Mouse (Mus musculus): ENCODE results near the gene Fyb. TPM values are rescaled to one million over a fixed set of nuclear protein-coding genes. Genes with fewer than 3 reads are reported as not detected.

The Fyb gene
- 10 to 100 TPM in 1 of 2 experiments, 1 to 10 TPM in 1; 9.3 to 13.6 TPM for total RNA-seq (2021)
- long read RNA-seq, experiment 1, partial matches to known transcripts: 0 of 2 reads
- long read RNA-seq, experiment 1, other reads (novel, unspliced or antisense): 2 of 2 reads
- long read RNA-seq, experiment 2, partial matches to known transcripts: 2 of 5 reads
- long read RNA-seq, experiment 2, other reads (novel, unspliced or antisense): 3 of 5 reads

DNA sequence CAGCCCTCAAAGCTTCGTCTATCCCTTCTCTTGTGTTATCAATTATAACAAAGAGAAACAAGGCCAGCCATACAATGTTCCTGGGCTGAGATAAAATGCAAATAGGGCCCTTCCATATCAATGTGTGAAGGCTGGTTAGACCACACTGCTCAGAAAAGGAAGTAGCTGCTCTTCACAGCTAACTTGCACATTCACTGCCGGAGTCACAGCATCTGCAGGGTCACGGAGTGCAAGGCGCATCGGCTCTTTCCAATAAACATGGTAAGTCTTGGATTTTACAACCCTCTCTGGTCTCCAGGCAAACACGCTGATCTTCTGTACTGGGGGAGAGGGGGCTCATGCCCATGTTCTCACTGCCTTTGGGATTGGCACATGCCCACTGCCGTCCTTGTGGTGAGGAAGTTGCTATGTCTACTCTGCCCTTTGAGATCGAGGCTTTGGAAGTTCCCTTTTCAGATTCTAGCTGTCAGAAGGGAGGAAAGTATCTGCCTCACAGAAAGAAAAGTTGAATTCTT, at the start of gene Fyb:
Fyb (plus strand) TSS at position 201 of the 515 bp plus-strand sequence.
- DNase-seq (ENCODE audit: low spot score in 2 of 2): no peak

DNA sequence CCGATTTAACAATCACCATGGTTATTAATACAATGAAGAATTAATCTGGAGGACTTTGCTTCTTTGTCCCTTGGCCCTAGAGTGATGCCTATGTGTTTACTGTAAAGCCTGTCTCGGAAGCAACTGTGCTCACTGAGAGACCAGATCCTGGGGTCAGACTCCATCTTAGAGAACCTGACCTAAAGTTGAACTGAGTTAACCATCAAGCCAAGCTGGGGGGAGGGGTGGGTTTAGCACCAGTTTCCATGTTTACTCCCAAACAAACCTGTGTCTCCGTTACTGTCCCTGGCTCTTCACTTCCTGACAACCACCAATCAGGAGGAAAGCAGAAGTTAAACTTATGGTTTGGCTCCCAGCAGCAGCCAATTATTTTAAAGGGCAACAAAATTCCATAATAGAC, 39.1 kb upstream of the Fyb start:
- DNase-seq (ENCODE audit: low spot score in 2 of 2): no peak

DNA sequence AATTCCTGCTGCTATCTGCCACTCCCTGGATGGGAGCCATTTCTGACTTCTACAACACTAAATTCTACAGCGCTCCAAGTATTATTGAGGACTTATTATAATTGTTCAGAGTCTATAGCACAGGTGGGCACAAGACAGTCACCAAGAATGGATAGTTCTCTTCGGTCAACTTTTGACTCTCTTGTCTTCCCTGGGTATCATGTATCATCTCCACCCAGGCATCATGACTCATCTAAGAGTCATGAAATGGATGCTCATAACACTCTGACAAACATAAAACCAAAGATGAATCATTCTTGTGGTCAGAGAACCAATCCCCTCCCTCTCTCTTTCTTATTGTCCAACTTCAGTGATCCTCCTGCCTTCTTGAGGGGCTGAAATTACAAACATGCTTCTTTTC, 30.3 kb upstream of the Fyb start:
- no peak for DNase-seq (ENCODE audit: low spot score in 2 of 2)

DNA sequence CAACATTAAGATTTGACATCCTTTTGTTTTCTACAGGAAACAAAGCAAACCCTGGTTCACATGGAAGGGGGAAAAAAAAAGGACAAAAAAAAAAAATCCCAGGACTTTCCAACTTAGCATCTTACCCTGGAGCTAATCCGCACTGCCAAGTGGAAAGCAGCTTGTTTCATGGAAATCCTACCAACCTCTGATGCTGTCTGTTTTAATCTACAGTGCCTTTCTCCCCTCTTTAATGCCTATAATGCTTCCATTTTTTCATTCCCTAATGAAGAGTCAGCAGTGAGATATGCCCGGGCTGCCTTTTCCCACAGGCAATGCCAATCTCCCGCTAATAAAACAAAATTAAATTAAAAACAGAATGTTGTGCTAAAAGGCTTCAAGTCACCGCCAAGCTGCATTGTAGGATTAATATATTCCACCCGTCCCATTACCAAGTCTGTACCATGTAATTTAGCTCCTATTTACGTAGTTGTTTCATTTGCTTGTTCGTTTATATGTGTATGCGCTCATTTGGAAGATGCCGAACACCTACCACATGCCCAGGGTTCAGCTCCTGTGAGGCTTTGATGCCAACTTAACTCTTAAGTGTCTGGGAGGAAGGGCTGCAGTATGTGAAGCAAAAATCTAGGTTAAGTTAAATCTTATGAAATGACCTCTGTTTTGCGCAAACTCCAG, 24.1 kb upstream of the Fyb start:
- DNase-seq (ENCODE audit: low spot score in 2 of 2): no peak

DNA sequence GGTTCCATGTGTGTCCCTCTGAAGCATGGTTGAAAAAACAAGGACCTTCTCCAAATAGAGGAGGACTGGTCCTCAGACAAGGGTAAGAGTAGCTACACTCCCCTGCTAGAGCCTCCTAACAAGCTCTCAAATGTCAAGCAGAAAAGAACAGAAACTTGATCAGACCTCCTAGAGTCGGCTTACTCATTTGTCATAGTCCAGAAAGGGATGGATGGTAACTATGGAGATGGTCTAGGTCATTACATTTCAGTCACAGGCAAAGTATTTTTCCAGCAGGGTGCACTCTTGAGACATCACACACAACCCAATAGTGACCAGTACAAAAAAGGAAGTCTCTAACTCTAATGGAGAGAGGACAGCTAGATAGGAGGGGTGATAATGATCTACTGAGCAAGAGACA, 21.9 kb upstream of the Fyb start:
- peak in 1 of 2 experiments; percentile 12 for DNase-seq (ENCODE audit: low spot score in 2 of 2)

DNA sequence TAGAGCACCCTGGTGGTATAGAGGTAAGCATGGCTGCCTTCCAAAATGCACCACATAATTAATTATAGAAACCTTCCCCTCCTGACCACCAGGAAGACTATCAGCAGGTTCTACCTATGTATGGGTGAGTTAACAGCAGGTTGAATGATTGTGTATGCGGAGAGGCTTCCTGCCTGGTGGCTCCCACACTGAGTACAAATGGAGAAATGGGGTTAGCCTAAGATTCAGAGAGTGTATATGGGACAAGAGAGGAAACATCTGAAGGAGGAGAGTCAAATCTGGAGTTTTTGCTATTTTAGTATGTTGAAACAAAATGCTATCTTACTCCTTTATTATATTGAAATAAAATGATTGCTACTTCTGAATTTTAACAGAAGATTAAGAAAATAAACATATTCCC, 5.1 kb upstream of the Fyb start:
- DNase-seq (ENCODE audit: low spot score in 2 of 2): no peak

DNA sequence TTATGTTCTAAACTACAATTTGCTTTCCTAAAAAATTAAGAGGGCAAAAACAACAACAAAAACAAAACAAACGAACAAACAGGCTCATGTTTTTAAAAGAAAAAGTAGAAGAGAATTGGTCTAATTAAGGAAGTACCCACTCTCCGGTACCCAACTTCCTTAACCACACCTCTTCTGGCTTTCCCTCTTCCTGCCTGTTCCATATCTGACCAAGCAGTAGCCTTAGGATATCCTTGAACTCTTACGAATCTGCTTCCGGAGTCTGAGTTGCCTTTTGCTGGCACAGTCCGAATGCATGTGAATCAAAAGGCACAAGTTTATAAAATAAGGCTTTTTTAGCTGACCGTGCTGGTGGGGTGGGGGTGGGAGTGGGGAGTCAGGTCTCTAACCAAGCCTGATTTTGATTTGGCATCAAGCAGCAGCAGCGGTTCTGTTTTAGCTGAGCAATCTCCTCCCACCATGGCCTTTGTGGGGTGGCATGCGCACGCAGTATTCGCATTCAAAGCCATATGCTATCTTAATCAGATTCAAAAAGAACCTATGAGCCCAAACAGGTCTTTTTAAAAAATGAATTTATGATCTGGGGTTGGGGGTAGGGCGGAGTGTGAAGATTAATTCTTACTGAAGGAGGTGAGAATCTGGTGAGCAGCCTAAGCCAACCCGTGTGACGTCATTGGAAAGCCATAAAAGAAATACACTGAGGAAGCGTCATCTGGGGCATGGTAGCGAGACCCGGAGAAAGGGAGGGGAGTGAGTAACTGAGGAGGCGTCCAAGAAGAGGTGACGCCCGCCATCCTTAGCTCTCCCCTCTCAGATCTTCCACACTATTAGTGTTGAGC, 3.0 kb upstream of the Fyb start:
- DNase-seq (ENCODE audit: low spot score in 2 of 2): no peak

DNA sequence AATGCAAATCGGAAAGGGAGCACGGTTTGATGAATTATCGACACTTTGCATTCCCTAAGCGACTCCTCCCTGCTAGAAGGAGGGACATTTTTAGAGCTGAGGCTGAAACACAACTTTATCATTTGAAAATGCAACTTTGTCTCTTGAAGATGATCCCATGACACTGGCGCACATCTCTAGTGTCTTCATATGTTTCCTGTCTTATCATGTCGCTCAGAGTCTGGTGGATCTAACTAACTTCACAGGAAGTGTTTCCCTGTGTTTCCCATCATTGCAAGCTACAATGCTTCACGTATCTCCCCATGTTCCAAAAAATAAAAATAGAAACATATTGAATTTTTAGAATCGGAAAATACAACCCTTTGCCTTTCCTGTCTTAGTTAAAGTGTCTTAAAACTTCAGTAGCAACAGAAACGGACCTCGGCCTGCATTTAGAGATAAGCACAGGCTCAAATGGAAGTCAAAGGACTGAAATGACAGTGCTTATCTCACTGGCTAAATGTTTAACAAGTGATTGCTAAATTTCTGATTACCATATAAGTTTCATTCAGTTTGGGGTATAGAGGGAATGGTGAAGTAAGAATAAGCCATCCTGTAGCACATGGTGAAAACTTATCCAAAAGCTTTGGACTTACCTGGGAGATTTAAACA, 2.0 kb upstream of the Fyb start:
- DNase-seq (ENCODE audit: low spot score in 2 of 2): no peak

DNA sequence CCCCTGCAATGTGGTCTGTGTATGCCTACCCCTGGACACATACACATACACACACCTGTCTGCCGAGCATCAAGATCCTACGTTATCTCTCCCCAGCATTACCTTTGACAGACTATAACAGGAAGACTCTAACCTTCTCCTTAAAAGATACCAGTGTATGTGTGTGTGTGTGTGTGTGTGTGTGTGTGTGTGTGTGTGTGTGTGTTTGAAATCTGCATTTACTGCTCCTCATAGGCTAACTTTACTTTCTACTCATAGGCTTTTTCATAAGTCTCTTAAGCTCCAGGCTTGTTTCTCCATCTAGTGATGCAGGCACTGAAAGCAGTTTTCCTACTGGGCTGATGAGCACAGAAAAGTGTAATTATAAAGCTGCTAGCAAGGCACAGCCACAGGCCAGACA, 2.1 kb downstream of the Fyb start:
- no peak for DNase-seq (ENCODE audit: low spot score in 2 of 2)

DNA sequence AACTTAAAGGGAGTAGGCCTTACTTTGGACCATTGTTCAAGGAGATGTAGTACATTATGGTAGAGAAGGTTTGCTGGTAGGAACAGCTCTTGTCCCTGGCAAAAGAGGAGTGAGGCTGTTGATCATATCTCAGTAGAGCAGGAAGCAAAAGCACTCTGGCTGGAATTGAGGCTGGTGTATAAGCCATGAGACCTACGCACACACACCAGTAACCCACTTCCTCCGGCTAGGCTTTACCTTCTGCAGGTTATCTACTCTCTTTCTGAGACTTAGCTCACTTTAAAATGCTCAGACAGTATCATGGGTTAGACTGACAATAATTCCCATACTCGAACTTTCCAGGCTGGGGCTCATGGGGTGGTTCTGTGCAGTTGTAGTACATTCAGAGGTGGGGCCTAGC, 2.7 kb downstream of the Fyb start:
- no peak for DNase-seq (ENCODE audit: low spot score in 2 of 2)

DNA sequence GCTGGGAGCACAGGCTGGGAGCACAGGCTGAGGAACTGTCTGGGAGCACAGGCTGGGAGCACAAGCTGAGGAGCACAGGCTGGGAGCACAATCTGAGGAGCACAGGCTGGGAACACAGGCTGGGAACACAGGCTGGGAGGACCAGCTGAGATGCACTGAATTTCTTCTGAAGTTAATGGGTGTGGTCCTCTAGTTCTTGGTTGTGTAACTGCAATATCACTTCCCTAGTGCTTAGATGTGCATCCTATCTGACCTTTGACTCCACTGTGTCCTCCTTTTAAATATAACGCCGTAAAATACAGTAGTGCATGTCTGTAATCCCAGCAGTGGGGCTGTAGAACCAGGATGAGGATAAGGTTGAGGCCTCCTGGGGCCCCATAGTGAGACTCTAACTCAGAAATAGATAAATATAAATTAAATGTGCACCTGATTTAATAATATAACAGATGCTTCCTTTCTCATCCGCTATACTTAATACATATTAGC, 11.2 kb downstream of the Fyb start:
- DNase-seq (ENCODE audit: low spot score in 2 of 2): no peak

DNA sequence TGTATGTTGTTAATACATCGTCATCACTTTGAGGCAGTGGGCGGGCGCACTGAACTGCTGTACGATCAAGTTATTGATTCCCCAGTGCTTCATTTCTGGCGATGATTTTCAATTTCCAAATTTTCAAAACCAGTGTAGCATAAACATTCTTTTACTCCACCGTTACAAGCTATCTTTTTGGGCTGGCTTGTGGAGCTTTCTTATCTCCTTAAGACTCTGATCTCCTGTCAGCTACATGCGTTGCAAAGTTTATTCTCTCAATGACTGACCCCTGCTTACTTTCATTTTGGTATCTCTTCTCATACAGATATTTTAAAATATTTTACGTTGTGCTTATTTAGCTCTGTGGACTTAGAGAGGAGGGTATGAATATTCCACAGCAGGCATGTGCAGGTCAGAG, 11.9 kb downstream of the Fyb start:
- DNase-seq (ENCODE audit: low spot score in 2 of 2): no peak

DNA sequence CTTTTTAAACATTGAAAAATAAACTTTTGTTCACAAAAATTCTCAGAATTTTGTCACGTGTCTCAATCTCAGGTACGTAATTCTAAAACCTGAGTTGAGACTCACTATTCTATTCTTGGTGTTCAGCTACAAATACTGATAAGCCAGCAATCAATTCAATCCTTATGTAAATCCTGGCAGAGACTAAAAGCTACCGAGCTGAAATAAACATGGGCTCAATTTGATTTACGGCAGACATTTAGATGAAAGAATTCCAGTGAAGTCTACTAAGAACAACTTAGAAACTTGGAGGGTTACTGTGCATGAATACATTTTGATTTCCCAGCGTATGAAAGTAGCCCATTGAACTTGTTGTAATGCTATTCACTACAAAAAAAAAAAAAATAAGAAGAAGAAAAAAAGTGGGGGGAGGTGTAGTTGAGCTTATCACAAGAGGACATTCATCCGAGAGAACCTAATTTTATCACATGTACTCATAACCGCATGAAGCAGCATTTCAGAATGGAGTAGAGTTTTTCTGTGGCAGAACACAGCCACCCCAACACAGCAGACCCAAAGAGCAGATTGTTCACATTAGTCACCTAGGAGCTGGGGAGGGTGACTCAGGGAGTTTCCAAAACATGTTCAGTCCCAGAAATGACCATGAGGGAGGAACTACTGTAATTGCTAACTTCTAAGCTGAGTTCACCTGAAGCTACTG, 17.1 kb downstream of the Fyb start:
- no peak for DNase-seq (ENCODE audit: low spot score in 2 of 2)

DNA sequence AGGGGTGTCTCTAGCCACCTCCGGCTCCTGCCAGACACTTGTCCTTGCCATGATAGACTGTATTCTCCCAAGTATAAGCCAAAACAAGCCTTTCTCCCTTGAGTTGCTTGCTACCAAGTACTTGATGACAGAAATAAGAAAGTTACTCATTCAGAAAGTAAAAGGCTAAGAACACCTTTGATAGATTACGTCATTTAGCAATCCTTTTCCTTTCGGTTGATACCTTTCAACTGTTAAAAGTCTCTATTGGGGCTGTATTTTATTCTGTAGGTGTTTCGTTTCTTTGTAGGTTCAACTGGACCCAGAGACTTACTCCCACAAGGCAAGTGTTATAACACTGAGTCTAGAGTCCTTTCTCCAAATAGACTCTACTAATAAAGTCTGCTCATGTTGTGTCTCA, 26.3 kb downstream of the Fyb start:
- no peak for DNase-seq (ENCODE audit: low spot score in 2 of 2)

DNA sequence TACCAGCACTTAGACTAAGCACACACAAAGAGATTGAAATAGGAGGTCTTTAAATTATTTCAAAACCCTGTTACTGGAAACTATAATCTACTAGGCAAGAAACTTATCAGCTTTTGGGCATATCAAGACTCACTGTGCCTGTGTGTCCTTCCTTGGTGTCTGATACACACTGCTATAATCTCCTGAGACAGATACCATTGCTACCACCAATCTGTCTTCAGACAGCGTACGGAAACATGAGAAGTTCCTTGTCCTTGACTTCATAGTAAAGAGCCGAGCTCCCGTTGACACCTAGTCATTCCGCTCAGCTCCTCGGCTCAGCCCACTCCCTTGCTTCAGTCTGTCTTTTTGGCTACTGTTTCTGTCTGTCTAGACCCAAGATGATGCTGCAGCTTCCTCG, 29.2 kb downstream of the Fyb start:
- DNase-seq (ENCODE audit: low spot score in 2 of 2): no peak

DNA sequence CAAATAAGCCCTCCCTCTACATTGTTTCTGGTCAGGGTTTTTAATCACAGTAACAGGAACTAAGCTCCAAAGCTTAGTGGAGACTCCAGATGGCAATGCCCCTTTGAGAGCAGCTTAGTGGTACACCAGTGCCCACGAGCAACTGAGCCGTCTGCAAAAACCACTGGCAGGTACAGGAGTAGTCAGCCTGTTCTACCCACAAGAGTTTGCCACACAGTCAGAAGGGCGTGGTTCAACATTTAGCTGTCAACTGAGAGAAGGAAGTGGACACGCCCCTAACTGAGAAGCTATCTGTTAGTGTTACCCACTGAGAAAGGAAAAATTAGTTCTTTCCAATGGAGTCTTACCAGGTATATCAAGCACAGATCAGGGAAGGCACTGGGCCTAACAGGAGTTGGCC, 32.1 kb downstream of the Fyb start:
- DNase-seq (ENCODE audit: low spot score in 2 of 2): no peak

DNA sequence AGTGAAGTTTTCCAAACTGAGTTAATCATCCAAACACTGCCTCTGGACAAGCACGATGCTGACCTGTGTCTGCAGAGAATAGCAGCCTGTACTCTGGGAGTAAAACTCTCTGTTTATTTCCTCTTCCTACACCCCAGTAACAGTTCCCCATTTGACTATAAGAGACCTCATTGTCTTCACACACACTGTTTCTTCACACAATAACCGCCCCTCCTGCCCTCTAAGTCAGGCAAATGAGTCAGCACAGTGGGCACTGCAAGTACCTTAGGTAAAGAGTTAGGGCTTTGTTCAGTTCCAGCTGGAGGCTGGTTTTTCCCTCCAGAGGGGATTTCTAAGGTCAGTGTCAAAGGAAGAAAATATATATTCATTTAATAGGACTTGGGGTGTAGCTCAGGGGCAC, 32.9 kb downstream of the Fyb start:
- DNase-seq (ENCODE audit: low spot score in 2 of 2): no peak

DNA sequence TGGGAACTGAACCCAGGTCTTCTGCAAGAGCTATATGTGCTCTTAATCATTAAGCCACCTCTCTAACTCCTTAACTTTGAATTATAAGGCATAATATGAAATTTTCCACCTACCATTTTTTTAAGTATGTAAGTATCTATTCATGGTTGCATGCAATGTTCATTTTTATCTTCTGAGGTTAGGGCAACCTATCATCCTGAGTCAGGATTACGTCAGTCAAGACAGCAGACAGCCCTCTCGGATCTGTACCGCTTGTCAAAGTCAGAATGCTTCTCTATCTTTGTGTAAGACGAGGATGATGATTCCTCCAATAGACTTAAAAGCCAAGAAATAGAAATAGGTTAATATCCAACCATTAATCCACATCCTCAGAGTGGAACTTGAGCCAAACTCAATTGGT, 33.6 kb downstream of the Fyb start:
- no peak for DNase-seq (ENCODE audit: low spot score in 2 of 2)

DNA sequence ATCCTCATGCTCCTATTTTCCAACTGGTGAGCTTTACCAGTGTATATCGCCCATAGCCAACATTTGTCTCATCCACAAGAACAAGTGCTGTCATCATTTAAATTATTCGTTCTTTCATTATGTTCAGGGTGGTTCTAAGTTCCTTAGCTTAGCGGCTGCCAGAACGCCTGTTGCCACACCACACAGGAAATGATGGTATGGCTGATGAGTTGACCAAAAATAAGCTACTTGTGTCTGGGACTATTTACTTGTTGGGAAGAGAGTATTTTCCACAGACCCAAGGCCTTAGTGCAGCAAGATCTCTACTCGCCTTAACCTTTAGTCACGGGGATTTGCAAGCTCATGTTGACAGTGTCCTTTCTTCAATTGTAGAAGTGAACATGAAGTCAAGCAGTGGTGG, 34.3 kb downstream of the Fyb start:
- DNase-seq (ENCODE audit: low spot score in 2 of 2): no peak

DNA sequence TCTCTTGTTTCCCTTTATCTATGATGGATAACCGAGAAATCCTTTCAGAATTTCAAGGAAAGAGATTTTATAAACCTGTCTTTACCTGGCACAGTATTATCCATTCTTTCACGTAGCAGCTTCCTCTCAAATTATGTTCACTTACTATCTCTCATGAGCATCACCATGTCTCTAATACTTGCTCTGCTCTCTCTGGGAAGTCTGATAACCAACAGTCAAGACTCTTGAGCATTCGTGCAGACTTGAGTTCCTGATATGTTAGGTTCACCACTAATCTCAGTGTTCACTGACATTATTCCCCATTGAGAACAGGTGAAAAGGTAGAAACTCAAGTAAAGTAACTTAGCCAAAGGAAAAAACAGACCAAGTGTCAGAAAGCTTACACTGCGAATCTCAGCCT, 34.9 kb downstream of the Fyb start:
- no peak for DNase-seq (ENCODE audit: low spot score in 2 of 2)

DNA sequence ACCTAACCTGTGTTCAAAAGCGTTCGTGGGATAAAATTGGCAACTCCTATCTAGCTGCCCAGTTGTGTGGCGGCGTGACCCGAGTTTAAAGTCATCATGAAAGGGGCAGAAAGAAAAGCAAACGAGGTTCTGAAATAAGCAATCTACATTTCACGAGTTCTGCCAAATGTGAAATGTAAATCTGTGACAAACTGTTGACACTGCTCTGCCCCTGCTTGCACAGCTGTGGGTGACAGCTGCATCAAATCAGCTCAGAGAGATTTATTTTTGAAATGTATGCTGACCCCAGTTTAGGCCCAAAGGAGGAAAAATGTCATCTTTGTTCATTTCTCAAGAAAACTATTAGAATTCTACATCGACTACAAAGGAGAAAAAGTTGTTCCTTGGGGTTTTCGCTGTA, 36.5 kb downstream of the Fyb start:
- no peak for DNase-seq (ENCODE audit: low spot score in 2 of 2)
